Mouse (Mus musculus): ENCODE results near the gene Zbtb8b. TPM values are rescaled to one million over a fixed set of nuclear protein-coding genes. Genes with fewer than 3 reads are reported as not detected.
"Not testable (repeated sequence)": the region's sequence is repeated elsewhere in the genome, so short reads cannot be mapped to it uniquely, and the experiment has no call there.

Gene Zbtb8b
- total RNA-seq (2021): not detected
- long read RNA-seq, experiment 1: 0 reads
- long read RNA-seq, experiment 2: 0 reads

- DNase-seq: no peak
Measured at GRCm38 (mm10) chr4:129440340-129441063, at the start of gene Zbtb8b. Gene Zbtb8b, minus strand, starts transcription at chr4:129440853.

GRCm38 (mm10) chr4:129481090-129481489 lies 40.4 kb upstream of the Zbtb8b start:
- no peak for DNase-seq

GRCm38 (mm10) chr4:129479863-129480262 lies 39.2 kb upstream of the Zbtb8b start:
- no peak for DNase-seq

GRCm38 (mm10) chr4:129476047-129476446 lies 35.4 kb upstream of the Zbtb8b start:
- DNase-seq: no peak

GRCm38 (mm10) chr4:129464286-129464815 lies 23.7 kb upstream of the Zbtb8b start:
- DNase-seq: no peak

GRCm38 (mm10) chr4:129463097-129464059 lies 22.7 kb upstream of the Zbtb8b start:
- DNase-seq: no peak

GRCm38 (mm10) chr4:129462118-129462517 lies 21.5 kb upstream of the Zbtb8b start:
- no peak for DNase-seq

- DNase-seq: peak; percentile 99
Measured at GRCm38 (mm10) chr4:129461183-129461960, 20.7 kb upstream of the Zbtb8b start, which contains the start of gene Bsdc1. Gene Bsdc1, plus strand, starts transcription at chr4:129461581.

- DNase-seq: no peak
Measured at GRCm38 (mm10) chr4:129460827-129461182, 20.2 kb upstream of the Zbtb8b start.

GRCm38 (mm10) chr4:129459726-129460125 lies 19.1 kb upstream of the Zbtb8b start:
- no peak for DNase-seq

GRCm38 (mm10) chr4:129457311-129457710 lies 16.7 kb upstream of the Zbtb8b start:
- not testable (repeated sequence) for DNase-seq

- no peak for DNase-seq
Measured at GRCm38 (mm10) chr4:129456126-129456525, 15.5 kb upstream of the Zbtb8b start.

- DNase-seq: peak; percentile 33
Measured at GRCm38 (mm10) chr4:129455265-129455664, 14.6 kb upstream of the Zbtb8b start.

- no peak for DNase-seq
Measured at GRCm38 (mm10) chr4:129451471-129452169, 11.0 kb upstream of the Zbtb8b start.

GRCm38 (mm10) chr4:129450851-129451250 lies 10.2 kb upstream of the Zbtb8b start:
- DNase-seq: no peak

- DNase-seq: no peak
Measured at GRCm38 (mm10) chr4:129448713-129449112, 8.1 kb upstream of the Zbtb8b start.

- DNase-seq: no peak
Measured at GRCm38 (mm10) chr4:129447778-129448563, 7.3 kb upstream of the Zbtb8b start.

- no peak for DNase-seq
Measured at GRCm38 (mm10) chr4:129447360-129447759, 6.7 kb upstream of the Zbtb8b start.

- DNase-seq: no peak
Measured at GRCm38 (mm10) chr4:129441145-129441544, 492 bp upstream of the Zbtb8b start.

GRCm38 (mm10) chr4:129418321-129418720 lies 22.3 kb downstream of the Zbtb8b start:
- DNase-seq: no peak
